Mouse (Mus musculus): Measurements from ENCODE around the gene Sbno1.

DNA sequence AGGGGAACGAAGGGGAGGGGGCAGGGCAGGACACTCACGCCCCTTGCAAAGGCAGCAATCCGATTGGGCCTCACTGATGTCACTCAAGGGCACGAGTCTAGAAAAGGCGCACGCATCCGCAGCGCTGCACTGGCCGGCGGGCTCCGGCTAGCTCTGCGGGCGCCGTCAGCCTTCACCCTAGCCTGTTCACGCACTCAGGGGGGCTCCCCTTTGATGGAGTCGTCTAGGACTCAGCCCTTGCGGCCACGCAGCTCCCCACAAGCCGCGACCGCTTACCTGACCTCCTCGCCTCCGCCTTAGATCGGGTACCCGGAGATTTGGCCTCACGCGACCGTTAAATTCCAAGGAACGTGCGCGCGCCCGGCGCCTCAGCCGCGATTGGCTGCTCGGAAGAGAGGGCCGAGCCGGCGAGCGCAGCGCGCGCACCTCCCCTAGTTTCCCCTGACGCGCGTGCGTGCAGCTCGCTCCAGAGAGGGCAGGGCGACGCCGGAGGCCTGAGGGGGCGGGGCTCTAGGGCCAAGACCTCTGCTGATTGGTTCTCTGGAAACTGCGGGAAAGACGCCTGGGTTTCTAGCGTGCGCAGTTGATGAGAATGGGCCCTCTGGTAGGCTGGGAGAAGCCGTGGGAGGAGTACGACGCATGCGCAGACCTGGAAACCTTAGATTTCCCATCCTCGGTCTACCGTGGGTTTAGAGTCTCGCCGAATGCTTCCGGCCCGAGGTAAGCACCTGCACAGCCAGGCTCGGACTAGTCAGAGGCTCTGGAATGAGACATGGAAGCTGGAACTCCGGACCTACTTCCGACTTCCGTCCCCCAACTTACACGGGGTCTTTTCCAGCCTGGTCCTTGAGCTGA, 98.1 kb downstream of the Sbno1 start, which contains the start of the genes Mphosph9 and 2810006K23Rik:
- TF ChIP-seq POLR2A (IDR thresholded peaks at IDR 0.05; ENCODE audit: insufficient read length, low read depth) (peak; percentile 98), MAX (IDR thresholded peaks at IDR 0.05; ENCODE audit: low read depth) (no peak), TCF3 (IDR thresholded peaks at IDR 0.05; ENCODE audit: insufficient read length, low read depth) (no peak), TCF12 (IDR thresholded peaks at IDR 0.05; ENCODE audit: insufficient read depth, poor library complexity, severe bottlenecking) (no peak), USF1 (IDR thresholded peaks at IDR 0.05; ENCODE audit: low read depth) (no peak), POLR2AphosphoS2 (IDR thresholded peaks at IDR 0.05; ENCODE audit: insufficient read length, low read depth) (peak; percentile 99)
